Mouse (Mus musculus): ENCODE data around the gene Cd300lb.

Gene Cd300lb

GRCm38 (mm10) chr11:114883251-114883789 lies 50.9 kb downstream of the Cd300lb start:
- DNase-seq (ENCODE audit: low read depth, low spot score) = peak; percentile 47

DNA sequence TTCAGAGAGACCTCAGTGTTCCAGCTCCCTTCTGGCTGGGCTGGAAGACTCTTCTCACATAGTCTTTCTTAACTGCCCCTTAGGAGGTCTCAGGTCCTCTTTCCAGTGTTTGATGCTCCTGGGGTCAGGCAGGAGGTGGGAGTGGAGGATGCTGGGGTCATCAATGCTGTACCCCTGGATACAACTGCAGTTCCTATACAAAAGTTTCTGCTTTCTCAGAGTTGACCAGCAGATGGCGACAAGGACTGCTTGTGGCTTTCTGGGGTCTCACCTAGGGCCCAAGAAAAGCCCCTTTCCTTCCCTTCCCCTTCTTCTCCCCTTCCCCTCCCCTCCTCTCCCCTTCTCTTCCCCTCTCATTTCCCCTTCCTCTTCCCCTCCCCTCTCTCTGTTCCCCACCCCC lies 53.6 kb downstream of the Cd300lb start:
- peak; percentile 70 for DNase-seq (ENCODE audit: low read depth, low spot score)

DNA sequence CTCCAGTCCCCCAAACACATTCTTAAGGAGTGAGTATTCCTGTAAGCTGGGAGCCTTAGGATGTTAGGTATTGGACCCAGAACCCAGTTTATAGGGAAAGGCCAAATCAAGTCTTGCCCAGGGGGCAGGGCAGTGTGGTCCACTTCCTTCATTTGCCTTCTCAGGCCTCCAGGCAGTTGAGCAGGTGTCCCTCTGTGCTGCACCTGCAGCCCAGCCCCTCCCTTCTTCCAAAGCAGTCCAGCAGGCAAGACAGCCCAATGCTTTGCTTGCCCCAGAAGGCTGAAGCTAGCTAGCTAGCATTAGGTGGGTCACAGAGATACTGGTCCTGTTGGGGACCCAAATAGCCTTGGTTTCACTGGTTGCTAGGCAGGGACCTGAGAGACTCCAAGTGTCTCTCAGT lies 54.0 kb downstream of the Cd300lb start:
- DNase-seq (ENCODE audit: low read depth, low spot score) = no peak

DNA sequence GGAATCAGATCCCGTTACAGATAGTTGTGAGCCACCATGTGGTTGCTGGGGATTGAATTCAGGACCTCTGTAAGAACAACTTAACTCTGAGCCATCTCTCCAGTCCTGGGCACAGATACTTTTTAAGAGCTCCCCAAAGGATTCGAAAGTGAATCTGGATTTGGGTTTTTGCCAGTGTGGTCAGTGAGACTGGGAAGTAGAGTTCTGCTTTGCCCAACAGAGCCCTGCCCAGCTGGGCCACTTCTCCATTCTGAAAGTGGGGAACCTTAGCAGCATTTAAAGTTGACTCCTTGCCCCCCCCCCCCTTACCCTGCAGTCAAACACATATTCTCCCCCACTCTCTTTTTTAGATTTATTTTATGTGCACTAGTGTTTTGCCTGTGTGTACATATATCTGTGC lies 54.5 kb downstream of the Cd300lb start:
- DNase-seq (ENCODE audit: low read depth, low spot score) = no peak

DNA sequence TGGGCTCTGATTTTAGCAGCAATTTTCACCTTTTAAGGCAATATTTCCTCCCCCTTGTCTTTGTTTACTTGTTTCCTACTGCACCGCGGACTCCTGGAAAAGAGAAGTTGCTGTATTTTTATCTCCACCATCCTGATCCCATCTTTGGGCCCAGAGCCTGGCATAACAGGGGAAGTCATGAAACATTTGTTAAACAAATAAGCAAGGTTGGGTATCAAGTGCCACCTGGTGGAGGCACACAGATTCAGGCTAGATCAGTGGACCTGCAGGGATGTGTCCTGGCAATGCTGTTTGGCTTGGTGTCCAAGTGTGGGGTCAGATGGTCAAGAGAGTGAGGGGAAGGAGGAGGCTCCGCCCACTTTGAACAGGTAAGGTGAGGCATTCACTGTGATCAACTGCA lies 57.0 kb downstream of the Cd300lb start:
- DNase-seq (ENCODE audit: low read depth, low spot score) = peak; percentile 77

- DNase-seq (ENCODE audit: low read depth, low spot score) = no peak
Measured at GRCm38 (mm10) chr11:114876621-114877020, 57.6 kb downstream of the Cd300lb start.

DNA sequence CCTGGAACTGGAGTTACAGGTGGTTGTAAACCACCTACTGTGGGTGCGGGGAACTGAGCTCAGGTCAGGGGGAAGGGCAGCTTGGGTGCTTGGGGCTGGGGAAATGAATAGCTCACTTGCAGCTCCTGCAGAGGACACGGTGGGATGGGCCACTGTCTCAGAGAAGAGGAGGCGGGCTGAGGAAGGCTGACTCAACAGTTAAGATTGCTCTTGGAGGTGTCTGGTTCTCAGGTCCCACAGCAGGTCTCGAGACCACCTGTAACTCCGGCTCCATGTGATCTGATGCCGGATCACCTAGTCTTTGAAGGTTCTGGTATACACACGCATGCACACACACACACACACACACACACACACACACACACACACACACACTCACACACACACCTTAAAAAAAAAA lies 58.0 kb downstream of the Cd300lb start:
- peak; percentile 75 for DNase-seq (ENCODE audit: low read depth, low spot score)

- no peak for DNase-seq (ENCODE audit: low read depth, low spot score)
Measured at GRCm38 (mm10) chr11:114875301-114875801, 58.8 kb downstream of the Cd300lb start.

- DNase-seq (ENCODE audit: low read depth, low spot score) = no peak
Measured at GRCm38 (mm10) chr11:114874226-114875145, 59.7 kb downstream of the Cd300lb start.

DNA sequence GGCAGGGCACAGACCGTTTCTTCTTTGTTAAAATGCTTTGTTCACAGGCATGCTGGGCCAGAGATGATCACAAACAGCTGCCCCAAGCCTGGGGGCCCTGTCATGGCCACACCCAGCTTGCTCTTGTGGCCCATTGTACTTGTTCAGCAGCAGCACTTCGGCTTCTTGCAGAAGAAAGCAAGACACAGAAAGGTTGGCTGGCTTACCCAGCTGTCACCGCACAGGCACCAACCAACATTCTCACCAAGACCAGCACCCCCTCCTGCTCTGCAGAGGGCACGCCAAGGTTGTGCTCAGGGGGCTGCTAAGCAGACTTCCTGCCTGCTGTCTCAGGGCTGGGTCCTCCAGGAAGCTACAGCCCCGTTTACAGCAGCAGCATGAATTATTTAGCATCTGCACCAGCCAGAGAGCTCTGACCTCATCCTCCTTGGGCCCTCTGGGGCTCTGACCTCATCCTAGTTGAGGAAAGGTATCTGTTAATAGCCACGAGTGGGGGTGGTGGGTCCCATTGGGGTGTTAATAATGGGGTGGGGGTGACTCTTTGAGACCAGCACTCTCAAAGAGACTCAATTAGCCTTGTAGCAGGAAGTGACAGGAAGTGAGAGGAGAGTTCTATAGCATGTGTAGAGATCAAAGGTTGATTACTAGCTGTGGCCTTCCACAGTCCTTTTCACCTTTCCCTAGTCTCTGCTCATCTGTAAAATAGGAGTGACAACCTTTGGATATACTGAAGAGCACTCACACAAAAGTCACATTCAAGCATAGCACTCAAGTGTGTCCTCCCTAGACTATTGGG lies 61.0 kb downstream of the Cd300lb start:
- peak; percentile 73 for DNase-seq (ENCODE audit: low read depth, low spot score)

All from CD4-positive, CD25-positive, alpha-beta regulatory T cell, adult 2 months (primary cell).